Mouse (Mus musculus): ENCODE data around the gene Rpl3l.

DNA sequence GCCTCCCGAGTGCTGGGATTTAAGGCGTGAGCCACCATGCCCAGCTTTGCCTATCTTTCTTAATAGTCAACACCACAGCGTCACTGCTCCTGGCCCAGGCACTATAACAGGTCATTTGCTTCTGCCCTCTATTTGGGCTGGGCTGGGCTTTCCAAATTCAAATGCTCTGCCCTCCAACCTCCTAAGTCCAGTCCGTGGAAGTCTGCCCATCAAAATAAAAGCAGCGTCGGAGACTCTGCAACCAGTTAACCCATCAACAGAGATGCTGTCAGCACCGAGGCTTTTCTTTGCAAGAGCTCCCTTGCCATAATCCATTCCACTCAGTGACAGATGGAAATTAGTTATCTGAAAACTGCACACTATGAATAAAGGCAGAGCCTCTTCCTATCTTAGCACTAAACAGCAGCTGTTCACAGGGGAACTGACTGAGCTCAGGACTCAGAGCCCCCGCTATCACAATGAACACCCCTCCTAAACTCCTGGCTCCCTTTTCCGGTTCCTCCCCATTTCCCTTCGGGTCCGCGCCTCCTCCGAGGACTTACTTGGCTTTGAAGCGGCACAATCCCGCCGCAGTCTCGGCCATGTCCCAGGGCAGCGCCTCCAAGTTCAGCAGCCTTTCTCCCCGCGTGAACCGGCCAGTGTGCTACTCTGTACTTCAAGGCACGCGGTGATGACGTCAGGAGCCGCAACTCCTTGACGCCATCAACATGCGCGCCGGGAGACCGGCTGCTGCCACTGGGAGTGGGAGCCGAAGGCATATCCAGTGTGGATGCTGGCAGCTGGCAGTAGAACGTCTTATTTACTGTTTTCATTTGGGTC, 20.4 kb upstream of the Rpl3l start, which contains the start of gene Tbl3:
- 0 out of 2 replicates have a peak, but pooled peaks have one; percentile 6 for TF ChIP-seq CTCF (IDR thresholded peaks at IDR 0.05; ENCODE audit: low read depth)
- no peak for TF ChIP-seq EP300 (IDR thresholded peaks at IDR 0.05; ENCODE audit: low read depth)
